Mouse (Mus musculus) C2C12 (cell line): ENCODE data around the gene Zfp13. TPM values are rescaled to one million over a fixed set of nuclear protein-coding genes. Genes with fewer than 3 reads are reported as not detected.
"Not testable (repeated sequence)": the region's sequence is repeated elsewhere in the genome, so short reads cannot be mapped to it uniquely, and the experiment has no call there.

Source experiments
- H3K27me3 ChIP-seq: one replicate; pipeline ENCODE4 v1.6.1; 2011; ENCODE audit not compliant: control insufficient read depth, insufficient read depth, insufficient read length
- H3K36me3 ChIP-seq: one replicate; pipeline ENCODE4 v1.6.1; 2011; ENCODE audit not compliant: control insufficient read depth, insufficient read depth
- H3K4me3 ChIP-seq: one replicate; pipeline ENCODE4 v1.5.1; 2011; ENCODE audit warnings: mild to moderate bottlenecking, control low read depth; ENCODE audit not compliant: poor library complexity, insufficient read depth, severe bottlenecking
- H3K79me2 ChIP-seq: one replicate; pipeline ENCODE4 v1.6.1; 2011; ENCODE audit not compliant: control insufficient read depth, insufficient read depth
- H3K79me3 ChIP-seq: one replicate; pipeline ENCODE4 v1.6.1; 2011; ENCODE audit warnings: low read depth, control low read depth
- H3ac ChIP-seq: one replicate; pipeline ENCODE3; 2011; ENCODE audit warnings: low read depth; ENCODE audit not compliant: control insufficient read depth, insufficient read length
- CEBPB ChIP-seq: IDR thresholded peaks from one replicate; pipeline ENCODE4 v1.6.1; 2011; ENCODE audit warnings: low read depth, mild to moderate bottlenecking, control low read depth, moderate library complexity
- CTCF ChIP-seq: IDR thresholded peaks from one replicate; pipeline ENCODE4 v1.5.1; 2011; ENCODE audit not compliant: control insufficient read depth, insufficient read depth, insufficient read length
- FOSL1 ChIP-seq: IDR thresholded peaks from one replicate; pipeline ENCODE4 v1.8.0; 2011; ENCODE audit warnings: mild to moderate bottlenecking, low read length; ENCODE audit not compliant: poor library complexity, insufficient read depth, severe bottlenecking
- MAX ChIP-seq: IDR thresholded peaks from one replicate; pipeline ENCODE4 v1.6.1; 2011; ENCODE audit warnings: mild to moderate bottlenecking, control low read depth
- MYOD1 ChIP-seq: IDR thresholded peaks from one replicate; pipeline ENCODE4 v1.6.1; 2011; ENCODE audit warnings: low read depth; ENCODE audit not compliant: control insufficient read depth, insufficient read length
- MYOG ChIP-seq: IDR thresholded peaks from one replicate; pipeline ENCODE4 v1.6.1; 2011; ENCODE audit not compliant: control insufficient read depth, insufficient read length; ENCODE audit errors: extremely low read depth
- USF1 ChIP-seq: IDR thresholded peaks from one replicate; pipeline ENCODE4 v1.6.1; 2011; ENCODE audit warnings: low read depth, mild to moderate bottlenecking, control low read depth, moderate library complexity
- polyA plus RNA-seq: library from polyadenylated mRNA; unstranded; fragments of >200 nt; fragmentation: generic; extraction: Trizol; gene quantifications from one replicate; pipeline ENCODE4 v1.2.1, GENCODE M21; 2012; ENCODE audit warnings: missing spikeins

The Zfp13 gene
- polyA plus RNA-seq, 1 experiment = 5.2 TPM

GRCm38 (mm10) chr17:23599605-23600063, 347 bp upstream of the Zfp13 start:
- peak overlapping the region; percentile 26 for H3K4me3 ChIP-seq
- no peaks in the 10 kb centered on the region for H3K79me3 ChIP-seq
- H3K36me3 ChIP-seq = no peaks in the 10 kb centered on the region
- TF ChIP-seq CTCF = no peak
- TF ChIP-seq MYOD1 = no peak
- TF ChIP-seq USF1 = no peak
- no peak for TF ChIP-seq MYOG
- no peak for TF ChIP-seq MAX
- TF ChIP-seq FOSL1 = no peak
- no peak for TF ChIP-seq CEBPB
- H3K27me3 ChIP-seq = no peaks in the 10 kb centered on the region
- H3K79me2 ChIP-seq = no peaks in the 10 kb centered on the region
- peak overlapping the region; percentile 68 for H3ac ChIP-seq

GRCm38 (mm10) chr17:23595139-23595538, 4.1 kb downstream of the Zfp13 start:
- H3K79me2 ChIP-seq, H3K36me3 ChIP-seq: not testable (repeated sequence)

DNA sequence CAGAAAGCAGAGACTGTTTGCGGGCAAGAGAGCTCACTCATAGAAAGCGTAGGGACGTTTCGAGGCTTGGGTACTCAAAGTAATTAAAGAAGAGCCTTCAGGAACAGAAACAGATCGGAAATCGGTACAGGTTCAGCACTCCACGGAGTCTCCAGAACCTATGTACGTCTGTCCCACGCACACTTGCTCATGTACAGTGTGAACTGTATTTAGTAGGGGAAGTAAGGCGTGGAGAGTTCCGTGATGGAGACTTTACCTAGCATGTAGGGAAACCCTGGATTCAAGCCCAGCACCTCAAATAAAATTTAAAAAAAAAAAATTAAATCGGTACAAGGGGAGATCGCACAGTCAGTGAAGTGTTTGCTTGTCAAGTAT, 6.4 kb downstream of the Zfp13 start:
- H3K36me3 ChIP-seq = no peaks in the 10 kb centered on the region
- H3ac ChIP-seq = peak overlapping the region; percentile 59
- no peaks in the 10 kb centered on the region for H3K27me3 ChIP-seq
- H3K4me3 ChIP-seq = peak overlapping the region; percentile 16
- no peaks in the 10 kb centered on the region for H3K79me2 ChIP-seq
- no peaks in the 10 kb centered on the region for H3K79me3 ChIP-seq
- no peak for TF ChIP-seq FOSL1
- no peak for TF ChIP-seq CTCF
- TF ChIP-seq CEBPB = no peak
- TF ChIP-seq MYOG = no peak
- no peak for TF ChIP-seq USF1
- no peak for TF ChIP-seq MAX
- TF ChIP-seq MYOD1 = no peak

More at GRCm38 (mm10) chr17:23595139-23595538, 4.1 kb downstream of the Zfp13 start:
- not testable (repeated sequence) for H3K79me3 ChIP-seq, H3K27me3 ChIP-seq, H3K4me3 ChIP-seq, H3ac ChIP-seq

GRCm38 (mm10) chr17:23592208-23592925, 6.9 kb downstream of the Zfp13 start:
- Histone ChIP-seq H3K36me3 (no peaks in the 10 kb centered on the region), H3ac (no peak overlapping the region), H3K79me2 (no peaks in the 10 kb centered on the region), H3K4me3 (peak overlapping the region; percentile 16), H3K79me3 (no peaks in the 10 kb centered on the region), H3K27me3 (no peaks in the 10 kb centered on the region)
- peak; percentile 49 for TF ChIP-seq MAX
- no peak for TF ChIP-seq USF1

- TF ChIP-seq MYOD1 (no peak), MAX (no peak), FOSL1 (no peak), CEBPB (no peak), CTCF (no peak), MYOG (no peak), USF1 (no peak)
Measured at GRCm38 (mm10) chr17:23587253-23587652, 12.0 kb downstream of the Zfp13 start.

DNA sequence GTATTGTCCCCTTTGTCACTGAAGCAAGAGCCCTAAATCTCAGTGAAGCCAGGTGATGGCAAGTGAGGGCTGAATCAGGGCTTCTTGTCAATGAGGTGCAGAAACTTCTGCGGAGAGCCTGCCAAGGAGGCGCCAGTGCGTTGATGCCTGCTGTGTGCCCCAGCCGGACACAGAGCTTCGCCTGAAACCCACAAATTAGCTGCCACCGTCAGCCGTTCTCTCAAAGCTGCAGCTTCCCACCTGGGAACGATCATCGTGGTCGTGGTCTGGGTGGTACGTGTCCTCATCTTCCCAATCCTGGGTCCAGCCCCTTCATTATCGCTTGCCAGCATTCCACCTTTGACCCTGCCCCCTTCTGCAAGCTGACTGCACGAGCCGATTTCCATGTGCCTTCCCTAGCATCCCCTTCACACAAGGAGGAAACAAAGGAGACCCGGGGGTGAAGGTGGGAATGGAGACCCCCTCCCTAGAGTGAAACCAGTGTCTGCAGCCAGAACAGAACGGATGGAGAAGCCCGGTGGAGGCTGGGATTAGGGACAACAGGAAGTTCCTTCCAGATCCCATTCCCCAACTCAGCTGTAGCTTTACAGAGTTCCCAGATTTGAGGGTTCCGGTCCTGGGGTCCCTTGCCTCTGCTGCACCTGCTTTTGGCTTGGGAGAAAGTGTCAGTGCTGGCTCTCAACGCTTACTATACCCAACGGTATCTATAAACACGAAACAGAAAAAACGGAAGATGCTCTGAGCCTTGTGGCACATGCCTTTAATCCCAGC, 13.4 kb downstream of the Zfp13 start:
- Histone ChIP-seq H3K79me3 (no peaks in the 10 kb centered on the region), H3K79me2 (no peaks in the 10 kb centered on the region), H3K4me3 (peak overlapping the region; percentile 33), H3ac (peak overlapping the region; percentile 48), H3K27me3 (no peaks in the 10 kb centered on the region), H3K36me3 (no peaks in the 10 kb centered on the region)
- TF ChIP-seq MYOD1 = no peak
- TF ChIP-seq USF1 = no peak
- no peak for TF ChIP-seq FOSL1
- TF ChIP-seq MAX = no peak
- TF ChIP-seq MYOG = no peak
- no peak for TF ChIP-seq CEBPB
- no peak for TF ChIP-seq CTCF

More at GRCm38 (mm10) chr17:23587253-23587652, 12.0 kb downstream of the Zfp13 start:
- no peak overlapping the region for H3ac ChIP-seq
- H3K4me3 ChIP-seq = no peak overlapping the region
- H3K36me3 ChIP-seq = no peaks in the 10 kb centered on the region
- no peaks in the 10 kb centered on the region for H3K79me3 ChIP-seq
- H3K27me3 ChIP-seq = no peaks in the 10 kb centered on the region
- H3K79me2 ChIP-seq = no peaks in the 10 kb centered on the region
